Mouse (Mus musculus) stomach, postnatal 0 days (tissue): ENCODE results near the gene Cpne6. TPM values are rescaled to one million over a fixed set of nuclear protein-coding genes. Genes with fewer than 3 reads are reported as not detected.

Experiments
- ATAC-seq: fragments of 200-750 bp; cut with Nextera tagmentation; 2 replicates; pipeline ENCODE4 v1.8.0; 2017; ENCODE audit not compliant: low FRiP score, low TSS enrichment
- DNase-seq: peaks from one replicate; pipeline ENCODE4 v3.0.0-alpha.2; 2016; ENCODE audit warnings: low spot score
- H3K27ac ChIP-seq: fragments of 300-500 bp; sonication (generic); replicated peaks from 2 replicates; pipeline ENCODE4 v1.5.1; 2014; ENCODE audit warnings: mild to moderate bottlenecking, control low read depth
- H3K27me3 ChIP-seq: fragments of 300-500 bp; sonication (generic); 2 replicates; pipeline ENCODE4 v1.6.1; 2014; ENCODE audit warnings: low read length; ENCODE audit not compliant: control insufficient read depth, insufficient read depth
- H3K36me3 ChIP-seq: fragments of 300-500 bp; sonication (generic); 2 replicates; pipeline ENCODE4 v1.6.1; 2014; ENCODE audit warnings: low read length, mixed read lengths; ENCODE audit not compliant: control insufficient read depth, insufficient read depth
- H3K4me1 ChIP-seq: fragments of 300-500 bp; sonication (generic); replicated peaks from 2 replicates; pipeline ENCODE4 v1.6.1; 2014; ENCODE audit warnings: antibody characterized with exemption; ENCODE audit not compliant: control insufficient read depth, insufficient read depth
- H3K4me2 ChIP-seq: fragments of 300-500 bp; sonication (generic); replicated peaks from 2 replicates; pipeline ENCODE4 v1.6.1; 2014; ENCODE audit warnings: low read depth, mild to moderate bottlenecking, control low read depth, moderate library complexity
- H3K4me3 ChIP-seq: fragments of 300-500 bp; sonication (generic); 2 replicates; pipeline ENCODE4 v1.5.1; 2014; ENCODE audit warnings: low read depth, low read length, control low read depth
- H3K9ac ChIP-seq: fragments of 300-500 bp; sonication (generic); 2 replicates; pipeline ENCODE4 v1.6.1; 2014; ENCODE audit warnings: mild to moderate bottlenecking, low read length, control low read depth, mixed read lengths
- H3K9me3 ChIP-seq: fragments of 300-500 bp; sonication (generic); 2 replicates; pipeline ENCODE4 v1.6.1; 2016; ENCODE audit warnings: low read length; ENCODE audit not compliant: control insufficient read depth
- CTCF ChIP-seq: IDR thresholded peaks from 2 replicates; pipeline ENCODE4 v1.5.1; 2016; ENCODE audit warnings: antibody characterized with exemption, low read depth, mild to moderate bottlenecking, moderate library complexity
- EP300 ChIP-seq: optimal IDR thresholded peaks from 2 replicates; pipeline ENCODE3; 2016; ENCODE audit warnings: antibody characterized with exemption
- WGBS: fragments of 180-500 bp; shearing (Covaris S2); extraction: QIAGEN DNeasy Blood & Tissue Kit; methylation state at CpG from one replicate; pipeline ENCODE4 v1.1.7; 2014; 5-methylcytosine and 5-hydroxymethylcytosine counted together
- polyA plus RNA-seq: library from polyadenylated mRNA; unstranded; fragments of >200 nt; fragmentation: Nextera tagmentation; extraction: Ambion mirVana; gene quantifications from 2 replicates; pipeline ENCODE4 v1.2.1, GENCODE M21; 2015

The Cpne6 gene
- polyA plus RNA-seq, 1 experiment from 2014 or later: 0.08 TPM

DNA sequence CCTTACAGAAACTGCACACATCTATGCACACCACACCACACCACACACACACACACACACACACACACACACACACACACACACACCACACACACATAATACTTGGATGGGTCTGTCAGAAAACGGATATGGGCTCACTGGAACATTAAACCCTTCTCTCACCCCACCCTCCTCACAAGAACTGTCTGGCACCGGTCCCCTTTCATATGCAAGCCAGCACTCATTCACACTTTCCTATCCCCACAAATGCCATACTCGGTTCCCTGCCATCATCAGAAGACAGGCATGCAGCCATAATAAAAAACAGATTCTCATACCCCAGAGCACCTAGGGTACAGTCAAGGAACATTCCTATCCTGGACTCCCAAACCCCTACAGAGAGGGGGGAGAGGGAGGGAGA lies 18.1 kb upstream of the Cpne6 start:
- no peak overlapping the region for H3K4me3 ChIP-seq
- no peak overlapping the region for H3K27ac ChIP-seq
- H3K9ac ChIP-seq: no peak overlapping the region
- DNase-seq (no peak), ATAC-seq (no peak)
- no peaks in the 10 kb centered on the region for H3K9me3 ChIP-seq
- H3K27me3 ChIP-seq: no peaks in the 10 kb centered on the region
- TF ChIP-seq EP300 (no peak), CTCF (no peak)
- H3K4me1 ChIP-seq: peaks cover 6% of the 10 kb centered on the region
- WGBS: 38% methylated on average over 3 of the region's 3 CpGs
- H3K4me2 ChIP-seq: no peak overlapping the region
- no peaks in the 10 kb centered on the region for H3K36me3 ChIP-seq

- no peaks in the 10 kb centered on the region for H3K27me3 ChIP-seq
- H3K9me3 ChIP-seq: no peaks in the 10 kb centered on the region
- no peak overlapping the region for H3K27ac ChIP-seq
- no peaks in the 10 kb centered on the region for H3K36me3 ChIP-seq
- ATAC-seq: no peak
- TF ChIP-seq CTCF (no peak), EP300 (no peak)
- no peak for DNase-seq
- H3K4me2 ChIP-seq: no peak overlapping the region
- peaks cover 6% of the 10 kb centered on the region for H3K4me1 ChIP-seq
- 75% methylated on average over 20 of the region's 20 CpGs for WGBS
- no peak overlapping the region for H3K4me3 ChIP-seq
- no peak overlapping the region for H3K9ac ChIP-seq
Measured at GRCm38 (mm10) chr14:55495509-55496240, 14.6 kb upstream of the Cpne6 start.

GRCm38 (mm10) chr14:55496761-55497448 lies 13.3 kb upstream of the Cpne6 start:
- 66% methylated on average over 16 of the region's 16 CpGs for WGBS
- H3K4me3 ChIP-seq: no peak overlapping the region
- peak; percentile 34; the same call in 1 of the 2 replicates for ATAC-seq

GRCm38 (mm10) chr14:55497449-55497821 lies 12.8 kb upstream of the Cpne6 start:
- DNase-seq (peak; percentile 88), ATAC-seq (peak; percentile 62)
- no peak overlapping the region for H3K9ac ChIP-seq
- H3K27ac ChIP-seq: no peak overlapping the region
- no peak overlapping the region for H3K4me3 ChIP-seq
- WGBS: 14% methylated on average over 6 of the region's 6 CpGs
- H3K36me3 ChIP-seq: no peaks in the 10 kb centered on the region
- H3K4me1 ChIP-seq: no peaks in the 10 kb centered on the region
- no peaks in the 10 kb centered on the region for H3K27me3 ChIP-seq
- TF ChIP-seq EP300: no peak
- TF ChIP-seq CTCF: peak; percentile 99
- no peaks in the 10 kb centered on the region for H3K9me3 ChIP-seq
- no peak overlapping the region for H3K4me2 ChIP-seq

More at GRCm38 (mm10) chr14:55496761-55497448, 13.3 kb upstream of the Cpne6 start:
- DNase-seq: no peak
- no peaks in the 10 kb centered on the region for H3K9me3 ChIP-seq
- no peak overlapping the region for H3K9ac ChIP-seq
- no peaks in the 10 kb centered on the region for H3K36me3 ChIP-seq
- no peaks in the 10 kb centered on the region for H3K27me3 ChIP-seq
- no peak overlapping the region for H3K4me2 ChIP-seq
- no peak overlapping the region for H3K27ac ChIP-seq
- TF ChIP-seq CTCF (no peak), EP300 (no peak)
- no peaks in the 10 kb centered on the region for H3K4me1 ChIP-seq

DNA sequence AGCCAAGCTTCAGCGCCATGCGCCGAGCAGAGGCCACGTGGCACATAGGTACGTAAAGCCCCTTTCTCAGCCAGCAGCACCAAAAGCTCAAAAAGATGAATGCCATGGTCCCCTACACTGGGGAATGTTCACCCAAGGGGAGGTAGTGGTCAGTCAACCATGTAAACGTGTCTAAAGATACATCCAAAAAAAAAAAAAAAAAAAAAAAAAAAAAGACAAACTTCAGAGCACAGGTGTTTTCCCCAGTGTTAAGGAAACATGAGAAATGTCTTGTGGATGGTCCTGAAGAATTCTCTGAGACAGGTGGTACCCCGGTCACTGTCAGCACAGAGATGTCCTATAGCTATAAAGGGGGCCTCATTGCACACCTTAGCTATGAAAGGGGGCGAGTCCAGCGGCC lies 4.6 kb upstream of the Cpne6 start:
- H3K4me3 ChIP-seq: no peak overlapping the region
- H3K4me1 ChIP-seq: no peaks in the 10 kb centered on the region
- H3K4me2 ChIP-seq: no peak overlapping the region
- 84% methylated on average over 9 of the region's 9 CpGs for WGBS
- H3K9me3 ChIP-seq: no peaks in the 10 kb centered on the region
- no peak overlapping the region for H3K9ac ChIP-seq
- no peak overlapping the region for H3K27ac ChIP-seq
- no peaks in the 10 kb centered on the region for H3K27me3 ChIP-seq
- DNase-seq (no peak), ATAC-seq (no peak)
- no peak for TF ChIP-seq CTCF
- TF ChIP-seq EP300: no peak
- no peaks in the 10 kb centered on the region for H3K36me3 ChIP-seq

DNA sequence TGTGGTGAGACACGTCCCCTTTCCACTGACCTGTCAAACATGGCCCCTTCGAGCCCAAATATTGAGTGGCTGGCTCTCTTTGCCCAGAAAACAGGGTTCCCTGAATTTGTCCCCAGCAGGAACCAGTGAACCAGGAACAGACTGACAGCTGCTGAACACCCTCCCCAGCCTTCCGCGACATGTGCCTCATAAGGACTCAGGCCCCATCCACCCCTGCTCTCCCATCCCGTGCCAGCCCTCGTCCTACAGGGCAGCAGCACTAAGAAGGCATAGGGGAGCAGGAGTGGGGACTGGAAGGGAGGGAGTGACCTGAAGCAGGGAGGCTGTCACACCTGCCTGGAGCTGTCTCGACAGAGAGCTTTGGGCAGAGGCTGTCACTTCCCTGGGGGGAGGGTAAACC lies 2.4 kb upstream of the Cpne6 start:
- 52% methylated on average over 7 of the region's 7 CpGs for WGBS
- no peak for DNase-seq
- no peaks in the 10 kb centered on the region for H3K36me3 ChIP-seq

More for the DNA sequence above, 2.4 kb upstream of the Cpne6 start:
- no peaks in the 10 kb centered on the region for H3K4me1 ChIP-seq
- ATAC-seq: no peak
- TF ChIP-seq CTCF (no peak), EP300 (no peak)
- no peak overlapping the region for H3K9ac ChIP-seq
- H3K4me2 ChIP-seq: no peak overlapping the region
- H3K27me3 ChIP-seq: no peaks in the 10 kb centered on the region
- H3K27ac ChIP-seq: no peak overlapping the region
- no peaks in the 10 kb centered on the region for H3K9me3 ChIP-seq
- no peak overlapping the region for H3K4me3 ChIP-seq
